Mouse (Mus musculus) embryonic facial prominence, embryonic 15.5 days (tissue): Measurements from ENCODE around the gene Tk2. TPM values are rescaled to one million over a fixed set of nuclear protein-coding genes. Genes with fewer than 3 reads are reported as not detected.

ENCODE experiments used
- ATAC-seq: fragments of 200-750 bp; cut with Nextera tagmentation; 2 replicates; pipeline ENCODE4 v1.8.0; 2017; ENCODE audit warnings: low read depth, moderate TSS enrichment; ENCODE audit not compliant: insufficient number of reproducible peaks, low FRiP score, low TSS enrichment
- H3K27ac ChIP-seq: fragments of 300-500 bp; sonication (generic); replicated peaks from 2 replicates; pipeline ENCODE4 v1.5.1; 2015; ENCODE audit warnings: mild to moderate bottlenecking, inconsistent platforms
- H3K27me3 ChIP-seq: fragments of 300-500 bp; sonication (generic); 2 replicates; pipeline ENCODE4 v1.6.1; 2015; ENCODE audit warnings: inconsistent platforms
- H3K36me3 ChIP-seq: fragments of 300-500 bp; sonication (generic); 2 replicates; pipeline ENCODE4 v1.6.1; 2015; ENCODE audit warnings: mild to moderate bottlenecking, inconsistent platforms
- H3K4me1 ChIP-seq: fragments of 300-500 bp; sonication (generic); 2 replicates; pipeline ENCODE4 v1.6.1; 2015; ENCODE audit warnings: inconsistent platforms
- H3K4me2 ChIP-seq: fragments of 300-500 bp; sonication (generic); replicated peaks from 2 replicates; pipeline ENCODE4 v1.6.1; 2015; ENCODE audit warnings: mild to moderate bottlenecking, inconsistent platforms
- H3K4me3 ChIP-seq: fragments of 300-500 bp; sonication (generic); replicated peaks from 2 replicates; pipeline ENCODE4 v1.5.1; 2015; ENCODE audit warnings: mild to moderate bottlenecking, inconsistent platforms
- H3K9ac ChIP-seq: fragments of 300-500 bp; sonication (generic); 2 replicates; pipeline ENCODE4 v1.6.1; 2015; ENCODE audit warnings: inconsistent platforms
- H3K9me3 ChIP-seq: fragments of 300-500 bp; sonication (generic); replicated peaks from 2 replicates; pipeline ENCODE4 v1.6.1; 2016; ENCODE audit warnings: inconsistent platforms
- WGBS: fragments of 180-500 bp; shearing (Covaris S2); methylation state at CpG from one replicate; pipeline ENCODE4 v1.1.7; 2015; 5-methylcytosine and 5-hydroxymethylcytosine counted together
- polyA plus RNA-seq: library from polyadenylated mRNA; unstranded; fragments of >200 nt; fragmentation: Nextera tagmentation; extraction: Ambion mirVana; gene quantifications from 2 replicates; pipeline ENCODE4 v1.2.1, GENCODE M21; 2015

Gene Tk2
- polyA plus RNA-seq, 1 experiment from 2014 or later: 20.4 TPM

- ATAC-seq: no peak
- Histone ChIP-seq H3K27ac (no peak overlapping the region), H3K4me1 (no peaks in the 10 kb centered on the region), H3K36me3 (peaks cover 6% of the 10 kb centered on the region; the same call in 1 of the 2 replicates), H3K4me2 (no peak overlapping the region), H3K27me3 (no peaks in the 10 kb centered on the region), H3K9ac (no peak overlapping the region), H3K9me3 (no peaks in the 10 kb centered on the region), H3K4me3 (no peak overlapping the region)
- WGBS: 28% methylated on average over 11 of the region's 11 CpGs
Measured at GRCm38 (mm10) chr8:104219079-104219478, 29.3 kb downstream of the Tk2 start.

DNA sequence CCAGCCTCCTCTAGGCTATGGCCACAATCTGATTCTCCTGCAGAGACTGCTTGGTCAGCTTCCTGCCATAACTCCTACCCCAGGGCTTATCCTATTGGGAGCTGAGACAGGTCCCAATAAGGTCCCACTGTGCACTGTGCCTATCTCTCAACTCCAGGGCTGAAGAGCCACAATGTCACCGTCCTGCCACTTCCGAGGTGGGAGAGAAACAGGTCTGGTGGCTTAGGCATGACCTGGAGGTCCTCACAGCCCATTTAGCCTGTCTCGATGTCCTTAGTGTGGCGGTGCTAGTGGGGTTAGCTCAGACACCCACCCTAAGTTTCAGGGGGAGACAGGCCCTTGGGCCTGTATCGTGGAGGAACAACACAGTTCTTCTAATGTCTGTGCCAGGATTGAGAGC, 30.8 kb downstream of the Tk2 start:
- no peak overlapping the region for H3K4me2 ChIP-seq
- WGBS: 84% methylated on average over 5 of the region's 5 CpGs
- no peak overlapping the region for H3K27ac ChIP-seq
- H3K36me3 ChIP-seq: no peaks in the 10 kb centered on the region
- H3K4me3 ChIP-seq: no peak overlapping the region
- H3K4me1 ChIP-seq: no peaks in the 10 kb centered on the region
- H3K9ac ChIP-seq: no peak overlapping the region
- H3K9me3 ChIP-seq: no peaks in the 10 kb centered on the region
- no peaks in the 10 kb centered on the region for H3K27me3 ChIP-seq
- ATAC-seq: no peak

DNA sequence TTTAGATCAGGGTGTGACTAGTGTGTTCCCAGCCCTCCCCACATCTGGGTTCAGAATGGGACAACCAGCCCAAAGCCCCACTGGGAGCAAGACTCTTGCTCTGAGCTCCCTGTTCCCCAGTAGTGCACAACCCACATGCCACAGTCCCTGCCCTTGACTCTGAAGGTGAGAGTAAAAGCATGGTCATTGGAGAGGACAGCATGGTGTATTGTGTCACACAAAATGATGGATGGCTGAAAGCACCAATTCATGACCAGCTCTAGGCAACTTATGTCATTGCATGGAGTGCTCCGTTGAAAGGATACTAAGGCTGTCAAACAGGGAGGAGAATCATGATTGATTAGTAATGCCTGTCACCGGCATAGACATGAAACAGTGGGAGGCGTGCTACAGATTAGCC, 43.1 kb downstream of the Tk2 start:
- Histone ChIP-seq H3K4me2 (no peak overlapping the region), H3K36me3 (no peaks in the 10 kb centered on the region), H3K27me3 (no peaks in the 10 kb centered on the region), H3K4me1 (no peaks in the 10 kb centered on the region), H3K27ac (no peak overlapping the region), H3K9ac (no peak overlapping the region), H3K9me3 (no peaks in the 10 kb centered on the region), H3K4me3 (no peak overlapping the region)
- no peak for ATAC-seq
- 70% methylated on average over 3 of the region's 3 CpGs for WGBS

DNA sequence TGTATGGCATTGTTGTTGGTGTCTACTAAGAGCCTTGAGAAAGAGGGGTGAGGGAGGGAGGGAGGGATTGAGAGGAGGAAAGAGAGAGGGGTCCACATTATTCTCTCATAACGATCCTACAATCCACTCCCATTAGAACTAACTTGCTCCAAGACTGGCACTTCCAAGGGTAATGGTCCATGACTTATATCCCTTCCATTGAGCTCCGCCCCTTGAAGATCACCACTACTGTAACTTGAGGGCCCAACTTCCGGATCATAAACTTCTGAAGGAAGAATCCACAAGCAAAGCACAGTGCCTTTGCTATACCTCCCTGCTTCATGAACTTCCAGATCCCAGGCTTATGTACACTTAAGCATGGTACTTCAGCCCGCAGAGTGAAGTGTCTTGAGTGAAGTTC, 46.0 kb downstream of the Tk2 start:
- Histone ChIP-seq H3K9ac (no peak overlapping the region), H3K36me3 (no peaks in the 10 kb centered on the region), H3K4me3 (no peak overlapping the region), H3K4me1 (no peaks in the 10 kb centered on the region), H3K27ac (no peak overlapping the region), H3K27me3 (no peaks in the 10 kb centered on the region), H3K9me3 (no peaks in the 10 kb centered on the region), H3K4me2 (no peak overlapping the region)
- WGBS: 80% methylated on average over 4 of the region's 4 CpGs
- no peak for ATAC-seq

DNA sequence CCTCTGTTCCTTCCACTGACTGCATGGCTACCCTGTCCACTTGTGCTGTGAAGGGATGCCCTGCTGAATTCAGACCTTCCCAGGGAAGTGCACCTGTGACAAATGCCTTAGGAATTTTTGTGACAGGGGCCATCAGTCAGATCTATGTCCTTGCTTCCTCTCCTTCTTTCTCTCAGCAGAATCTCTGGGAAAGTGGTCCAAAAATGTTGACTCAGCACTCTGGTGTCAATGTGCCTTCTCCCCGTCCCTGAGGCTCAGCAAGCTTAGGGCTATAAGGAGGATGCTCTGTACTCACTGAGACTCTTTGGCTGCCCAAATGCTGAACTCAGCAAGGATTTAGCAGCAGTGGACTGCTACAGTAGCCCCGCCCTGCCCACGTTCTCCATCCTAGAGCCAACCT, 46.7 kb downstream of the Tk2 start:
- Histone ChIP-seq H3K27me3 (no peaks in the 10 kb centered on the region), H3K9me3 (no peaks in the 10 kb centered on the region), H3K36me3 (no peaks in the 10 kb centered on the region), H3K27ac (no peak overlapping the region), H3K4me3 (no peak overlapping the region), H3K4me1 (no peaks in the 10 kb centered on the region), H3K4me2 (no peak overlapping the region), H3K9ac (no peak overlapping the region)
- 81% methylated on average over 3 of the region's 3 CpGs for WGBS
- no peak for ATAC-seq

DNA sequence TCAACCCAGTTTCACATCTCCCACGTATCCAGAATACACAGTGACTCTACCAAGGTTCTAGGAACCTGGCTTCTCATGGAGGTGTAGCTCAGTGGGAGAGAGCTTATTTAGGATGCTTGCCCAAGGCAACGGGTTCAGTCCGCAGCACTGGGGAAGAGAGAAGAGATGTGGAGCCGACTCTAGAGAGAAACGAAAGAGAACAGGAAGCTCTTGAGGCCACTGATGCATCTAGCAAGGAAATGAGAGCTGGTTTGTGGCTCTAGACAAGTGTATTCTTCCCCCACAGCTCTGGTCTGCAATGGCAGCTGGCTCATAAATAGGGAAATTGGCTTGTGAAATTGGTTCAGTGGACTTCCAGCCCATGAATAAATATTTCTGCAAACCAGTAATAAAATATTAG, 48.6 kb downstream of the Tk2 start:
- Histone ChIP-seq H3K9ac (no peak overlapping the region), H3K36me3 (no peaks in the 10 kb centered on the region), H3K27me3 (no peaks in the 10 kb centered on the region), H3K9me3 (no peaks in the 10 kb centered on the region), H3K4me2 (no peak overlapping the region), H3K4me3 (no peak overlapping the region), H3K27ac (no peak overlapping the region), H3K4me1 (no peaks in the 10 kb centered on the region)
- ATAC-seq: no peak
- WGBS: 71% methylated on average over 5 of the region's 5 CpGs

DNA sequence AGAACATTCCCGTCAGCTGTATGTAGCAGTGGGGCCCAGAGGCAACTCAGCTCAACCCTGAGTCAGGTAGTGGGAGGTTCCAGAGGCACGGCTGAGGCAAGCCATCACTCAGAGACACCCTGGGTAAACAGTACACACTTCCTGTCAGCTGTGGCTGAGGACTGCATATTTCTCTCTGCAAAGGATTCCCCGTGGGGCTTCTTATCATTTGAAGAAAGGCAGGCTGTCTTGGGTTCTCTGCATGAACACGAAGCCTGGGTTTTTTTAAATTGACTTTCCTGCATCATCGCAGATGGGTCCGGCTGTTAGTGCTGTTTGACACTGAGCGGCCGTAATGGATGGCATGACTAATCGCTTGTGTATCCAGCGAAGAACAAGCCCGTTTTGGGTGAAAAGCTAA, 56.9 kb downstream of the Tk2 start:
- Histone ChIP-seq H3K36me3 (no peaks in the 10 kb centered on the region), H3K9ac (no peak overlapping the region), H3K4me3 (no peak overlapping the region), H3K4me2 (no peak overlapping the region), H3K9me3 (0 out of 2 replicates have a peak, but pooled peaks cover 3% of the 10 kb centered on the region), H3K4me1 (peaks cover 3% of the 10 kb centered on the region; the same call in 1 of the 2 replicates), H3K27me3 (no peaks in the 10 kb centered on the region), H3K27ac (no peak overlapping the region)
- no peak for ATAC-seq
- WGBS: 25% methylated on average over 11 of the region's 11 CpGs

DNA sequence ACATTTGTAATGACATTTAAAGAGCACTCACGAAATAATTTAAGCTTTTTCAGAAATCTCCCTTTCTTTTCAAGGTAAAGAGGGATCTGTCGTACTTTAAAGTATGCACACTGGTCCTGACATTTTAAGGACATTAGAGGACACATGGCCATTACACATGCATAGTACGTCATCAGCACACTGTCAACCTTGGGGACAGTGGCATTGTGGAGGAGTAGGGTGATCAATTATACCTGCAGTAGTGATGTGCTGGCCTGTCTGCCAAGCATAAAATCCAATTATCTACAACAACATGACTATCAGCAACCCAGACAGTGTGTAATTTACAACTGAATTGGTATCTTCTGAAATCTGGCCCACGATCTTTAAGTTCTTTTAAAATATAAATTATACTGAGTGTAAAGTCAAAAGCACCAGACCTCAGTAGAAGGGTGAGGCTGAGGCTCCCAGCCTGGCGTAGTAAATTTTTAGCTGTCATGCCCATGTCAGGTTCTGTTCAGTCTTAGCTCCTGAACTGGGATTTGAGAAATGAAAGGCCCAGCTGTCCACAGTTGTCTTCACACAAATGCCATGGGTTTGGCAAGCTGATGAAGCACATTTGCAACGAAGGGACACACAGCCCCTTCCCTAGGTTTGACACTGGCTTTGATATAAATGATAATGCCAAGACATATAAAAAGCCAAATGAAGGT, 57.4 kb downstream of the Tk2 start:
- Histone ChIP-seq H3K4me1 (peaks cover 3% of the 10 kb centered on the region; the same call in 1 of the 2 replicates), H3K9ac (no peak overlapping the region), H3K4me2 (no peak overlapping the region), H3K27ac (no peak overlapping the region), H3K9me3 (0 out of 2 replicates have a peak, but pooled peaks cover 3% of the 10 kb centered on the region), H3K27me3 (no peaks in the 10 kb centered on the region), H3K4me3 (no peak overlapping the region), H3K36me3 (no peaks in the 10 kb centered on the region)
- WGBS: 66% methylated on average over 6 of the region's 6 CpGs
- no peak for ATAC-seq

- no peak overlapping the region for H3K27ac ChIP-seq
- H3K4me3 ChIP-seq: no peak overlapping the region
- H3K4me2 ChIP-seq: no peak overlapping the region
- no peak for ATAC-seq
- no peak overlapping the region for H3K9ac ChIP-seq
- H3K4me1 ChIP-seq: peaks cover 3% of the 10 kb centered on the region; the same call in 1 of the 2 replicates
- 0 out of 2 replicates have a peak, but pooled peaks cover 3% of the 10 kb centered on the region for H3K9me3 ChIP-seq
- H3K27me3 ChIP-seq: no peaks in the 10 kb centered on the region
- H3K36me3 ChIP-seq: no peaks in the 10 kb centered on the region
- 61% methylated on average over 5 of the region's 5 CpGs for WGBS
Measured at GRCm38 (mm10) chr8:104188459-104188858, 59.9 kb downstream of the Tk2 start.

GRCm38 (mm10) chr8:104187622-104188021, 60.7 kb downstream of the Tk2 start:
- H3K4me1 ChIP-seq: peaks cover 3% of the 10 kb centered on the region; the same call in 1 of the 2 replicates
- no peaks in the 10 kb centered on the region for H3K36me3 ChIP-seq
- H3K9ac ChIP-seq: no peak overlapping the region
- no peak overlapping the region for H3K27ac ChIP-seq
- no peaks in the 10 kb centered on the region for H3K27me3 ChIP-seq
- no peak overlapping the region for H3K4me3 ChIP-seq
- ATAC-seq: no peak
- H3K4me2 ChIP-seq: no peak overlapping the region
- no peaks in the 10 kb centered on the region for H3K9me3 ChIP-seq
- WGBS: 80% methylated on average over 6 of the region's 6 CpGs

- no peak overlapping the region for H3K9ac ChIP-seq
- no peak for ATAC-seq
- H3K4me3 ChIP-seq: no peak overlapping the region
- no peak overlapping the region for H3K27ac ChIP-seq
- H3K9me3 ChIP-seq: no peaks in the 10 kb centered on the region
- no peak overlapping the region for H3K4me2 ChIP-seq
- no peaks in the 10 kb centered on the region for H3K36me3 ChIP-seq
- peaks cover 3% of the 10 kb centered on the region; the same call in 1 of the 2 replicates for H3K4me1 ChIP-seq
- 87% methylated on average over 4 of the region's 4 CpGs for WGBS
- no peaks in the 10 kb centered on the region for H3K27me3 ChIP-seq
Measured at GRCm38 (mm10) chr8:104186827-104187226, 61.5 kb downstream of the Tk2 start.

- H3K27ac ChIP-seq: no peak overlapping the region
- no peaks in the 10 kb centered on the region for H3K4me1 ChIP-seq
- H3K9ac ChIP-seq: no peak overlapping the region
- no peak overlapping the region for H3K4me3 ChIP-seq
- no peaks in the 10 kb centered on the region for H3K27me3 ChIP-seq
- H3K9me3 ChIP-seq: no peaks in the 10 kb centered on the region
- no peaks in the 10 kb centered on the region for H3K36me3 ChIP-seq
- H3K4me2 ChIP-seq: no peak overlapping the region
- 11% methylated on average over 6 of the region's 6 CpGs for WGBS
- ATAC-seq: no peak
Measured at GRCm38 (mm10) chr8:104184905-104185304, 63.5 kb downstream of the Tk2 start.
